13 mouse cellular contexts compared by ENCODE assay signal in genomic region chr11:115161578-115162204, GRCm38 (mm10). TPM values are rescaled to one million over a fixed set of nuclear protein-coding genes. Genes with fewer than 3 reads are reported as not detected.
A peak's percentile ranks its signal among the peaks of the same experiment; 100 is the strongest.
DNase-seq lines count a peak whose midpoint lies in the region; ATAC-seq and TF ChIP-seq lines count a peak whose summit lies in the region.
"Had no signal": no experiment of that assay in that cellular context is flagged by ENCODE, and none has a peak within 500 bp of the region (broad histone marks: within the 10 kb centered on the region; RNA-seq: fewer than 3 reads in every experiment).

No protein-coding gene starts in this region.

- 0 out of 2 replicates have a peak overlapping the region, but pooled peaks have one; percentile 83 for H3K4me2 ChIP-seq in lung, embryonic 14.5 days
- H3K4me2 ChIP-seq in intestine, postnatal 0 days (replicated peaks; ENCODE audit: low read depth) = peak overlapping the region; percentile 74

- no peaks in the 10 kb centered on the region for H3K36me3 ChIP-seq in lung, embryonic 14.5 days (ENCODE audit: insufficient read depth)
- H3K36me3 ChIP-seq in intestine, postnatal 0 days (ENCODE audit: control insufficient read depth, insufficient read depth) = no peaks in the 10 kb centered on the region; the same call in 1 of the 2 replicates
- H3K36me3 ChIP-seq: forebrain, embryonic 12.5 days; hindbrain, embryonic 12.5 days; midbrain, embryonic 13.5 days had no signal

- 49% methylated on average over 9 of the region's 9 CpGs for WGBS in lung, embryonic 14.5 days
- 39% methylated on average over 9 of the region's 9 CpGs for WGBS in intestine, postnatal 0 days

- H3K4me1 ChIP-seq in lung, embryonic 14.5 days (ENCODE audit: insufficient read depth) = peaks cover 11% of the 10 kb centered on the region
- 0 out of 2 replicates have a peak, but pooled peaks cover 13% of the 10 kb centered on the region for H3K4me1 ChIP-seq in intestine, postnatal 0 days (replicated peaks; ENCODE audit: control insufficient read depth, insufficient read depth, low read length)

- no peak for TF ChIP-seq CTCF in lung, embryonic 14.5 days (IDR thresholded peaks at IDR 0.05; ENCODE audit: low read depth)
- no peak for TF ChIP-seq CTCF in intestine, postnatal 0 days (IDR thresholded peaks at IDR 0.05; ENCODE audit: low read depth)

- ATAC-seq in lung, embryonic 14.5 days (ENCODE audit: insufficient read depth) = no peak
- peak; percentile 14; the same call in 1 of the 2 replicates for ATAC-seq in intestine, postnatal 0 days
- no peak for ATAC-seq in megakaryocyte-erythroid progenitor cell, adult 5-6 weeks (replicated peaks; ENCODE audit: low FRiP score, low TSS enrichment, poor library complexity, severe bottlenecking)
- ATAC-seq: activated CD4-positive, CD25-positive, alpha-beta regulatory T cell, adult 4 months; midbrain, embryonic 13.5 days had no signal

- H3K27me3 ChIP-seq in lung, embryonic 14.5 days (ENCODE audit: insufficient read depth, low read length) = peaks cover 21% of the 10 kb centered on the region
- H3K27me3 ChIP-seq in intestine, postnatal 0 days (replicated peaks; ENCODE audit: control insufficient read depth, insufficient read depth, low read length) = no peaks in the 10 kb centered on the region

- H3K9ac ChIP-seq in lung, embryonic 14.5 days = no peak overlapping the region
- no peak overlapping the region; the same call in 1 of the 2 replicates for H3K9ac ChIP-seq in intestine, postnatal 0 days (ENCODE audit: low read depth, low read length)
- H3K9ac ChIP-seq: forebrain, embryonic 12.5 days; hindbrain, embryonic 12.5 days; midbrain, embryonic 13.5 days had no signal

- no peaks in the 10 kb centered on the region for H3K9me3 ChIP-seq in lung, embryonic 14.5 days (ENCODE audit: low read depth, low read length)
- no peaks in the 10 kb centered on the region for H3K9me3 ChIP-seq in intestine, postnatal 0 days (ENCODE audit: control insufficient read depth)
- H3K9me3 ChIP-seq: forebrain, embryonic 12.5 days; hindbrain, embryonic 12.5 days; midbrain, embryonic 13.5 days had no signal

- intact Hi-C loops in left cerebral cortex, postnatal 36 days (cut with DNase I) = loop anchor here (1.0 to 2.0 kb wide), 2 partner anchors 21 to 107 kb away; no protein-coding TSS in a partner anchor

- no peak overlapping the region for H3K27ac ChIP-seq in lung, embryonic 14.5 days (ENCODE audit: low read depth)
- H3K27ac ChIP-seq in intestine, postnatal 0 days (ENCODE audit: low read depth, low read length) = peak overlapping the region; percentile 93
- H3K27ac ChIP-seq: forebrain, embryonic 12.5 days; hindbrain, embryonic 12.5 days; midbrain, embryonic 13.5 days had no signal

- DNase-seq in lung, embryonic 14.5 days = no peak
- no peak for DNase-seq in lung, postnatal 25 days (ENCODE audit: low spot score)
- peak; percentile 90 for DNase-seq in MEL-GATA-1-ER (ENCODE audit: extremely low read depth, low read depth)
- peak; percentile 47 to 63 for DNase-seq in thymus, adult 18-20 months
- no peak for DNase-seq in Muller cell, postnatal 12 days (ENCODE audit: inconsistent ontology term)
- no peak for DNase-seq in left cerebral cortex, postnatal 36 days (ENCODE audit: low spot score in 2 of 2)

- no peak overlapping the region for H3K4me3 ChIP-seq in lung, embryonic 14.5 days (ENCODE audit: low read depth, low read length)
- no peak overlapping the region for H3K4me3 ChIP-seq in intestine, postnatal 0 days (ENCODE audit: low read depth, low read length)

RNA-seq across cellular contexts. Expression of gene Slc9a3r1, which starts 1.4 kb away (rescaled TPM):
- polyA plus RNA-seq in lung, embryonic 14.5 days (2014; fragmentation: Nextera tagmentation; extraction: Ambion mirVana) = 52.3 and 52.6 TPM in 2 replicates
- 679 and 754 TPM in 2 replicates for polyA plus RNA-seq in intestine, postnatal 0 days (2015; fragmentation: Nextera tagmentation; extraction: Ambion mirVana)
- total RNA-seq in left cerebral cortex, postnatal 36 days (2021) = 10 to 100 TPM; 76.4 to 82.8 TPM
- total RNA-seq in megakaryocyte-erythroid progenitor cell, adult 5-6 weeks (2014; fragmentation: Nextera tagmentation) = 20.4 and 22.2 TPM in 2 replicates
- total RNA-seq in megakaryocyte-erythroid progenitor cell, adult 5-6 weeks (2017) = 25.9 and 28.3 TPM in 2 replicates

RNA-seq across cellular contexts. Expression of gene Tmem104, which starts 25.6 kb away (rescaled TPM):
- 11.4 and 14.3 TPM in 2 replicates for polyA plus RNA-seq in lung, embryonic 14.5 days (2014; fragmentation: Nextera tagmentation; extraction: Ambion mirVana)
- 19.2 and 20.1 TPM in 2 replicates for polyA plus RNA-seq in intestine, postnatal 0 days (2015; fragmentation: Nextera tagmentation; extraction: Ambion mirVana)
- 10 to 100 TPM; 14.2 to 15.4 TPM for total RNA-seq in left cerebral cortex, postnatal 36 days (2021)
- total RNA-seq in megakaryocyte-erythroid progenitor cell, adult 5-6 weeks (2014; fragmentation: Nextera tagmentation) = 5.0 and 10.1 TPM in 2 replicates
- total RNA-seq in megakaryocyte-erythroid progenitor cell, adult 5-6 weeks (2017) = 1.8 and 7.9 TPM in 2 replicates

RNA-seq across cellular contexts. Expression of gene Nat9, which starts 26.0 kb away (rescaled TPM):
- 17.9 and 18.7 TPM in 2 replicates for polyA plus RNA-seq in lung, embryonic 14.5 days (2014; fragmentation: Nextera tagmentation; extraction: Ambion mirVana)
- 35.0 and 35.7 TPM in 2 replicates for polyA plus RNA-seq in intestine, postnatal 0 days (2015; fragmentation: Nextera tagmentation; extraction: Ambion mirVana)
- total RNA-seq in left cerebral cortex, postnatal 36 days (2021) = 10 to 100 TPM; 25.2 to 30.1 TPM
- 15.0 and 24.9 TPM in 2 replicates for total RNA-seq in megakaryocyte-erythroid progenitor cell, adult 5-6 weeks (2014; fragmentation: Nextera tagmentation)
- total RNA-seq in megakaryocyte-erythroid progenitor cell, adult 5-6 weeks (2017) = 19.4 and 51.5 TPM in 2 replicates

RNA-seq across cellular contexts. Expression of gene Cd300lf, which starts 27.9 kb away (rescaled TPM):
- polyA plus RNA-seq in lung, embryonic 14.5 days (2014; fragmentation: Nextera tagmentation; extraction: Ambion mirVana) = 0.91 and 1.1 TPM in 2 replicates
- 1.1 and 1.3 TPM in 2 replicates for polyA plus RNA-seq in intestine, postnatal 0 days (2015; fragmentation: Nextera tagmentation; extraction: Ambion mirVana)
- under 1 TPM; 0.44 to 0.48 TPM for total RNA-seq in left cerebral cortex, postnatal 36 days (2021)
- 2.1 TPM in 1 of 2 replicates, not detected in the other for total RNA-seq in megakaryocyte-erythroid progenitor cell, adult 5-6 weeks (2014; fragmentation: Nextera tagmentation)
- 1.0 and 3.4 TPM in 2 replicates for total RNA-seq in megakaryocyte-erythroid progenitor cell, adult 5-6 weeks (2017)
- total RNA-seq: common myeloid progenitor, adult 5-6 weeks had no signal

Comparison
In these comparisons a context has a peak if more than half of its experiments do, and no peak if none do; other contexts are left out.
1. DNase-seq: peak in MEL-GATA-1-ER (single experiment) and thymus, adult 18-20 months (2 of 2); none in lung, embryonic 14.5 days (single experiment), lung, postnatal 25 days (single experiment), Muller cell, postnatal 12 days (single experiment) and left cerebral cortex, postnatal 36 days (0 of 2).